Mouse (Mus musculus): ENCODE measurements around the gene Mylpf. TPM values are rescaled to one million over a fixed set of nuclear protein-coding genes. Genes with fewer than 3 reads are reported as not detected.
A peak's percentile ranks its signal among the peaks of the same experiment; 100 is the strongest.

Mylpf gene
- polyA plus RNA-seq, 1 experiment, result 90.1 TPM

DNA sequence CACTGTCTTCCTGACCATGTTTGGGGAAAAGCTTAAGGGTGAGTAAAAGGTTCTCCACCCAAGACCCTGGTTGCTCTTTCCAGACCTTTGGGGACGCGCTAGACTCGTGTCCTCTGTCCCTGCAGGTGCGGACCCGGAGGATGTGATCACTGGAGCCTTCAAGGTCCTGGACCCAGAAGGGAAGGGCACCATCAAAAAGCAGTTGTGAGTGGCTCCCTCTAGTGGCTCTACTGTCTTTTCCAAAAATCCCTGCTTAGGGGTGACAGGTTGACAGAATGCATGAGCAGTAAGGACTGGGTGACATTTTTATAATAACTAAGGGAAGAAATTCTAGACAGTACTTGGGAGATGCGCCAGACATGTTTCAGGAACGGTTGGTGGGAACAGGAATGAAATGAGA lies 4.8 kb downstream of the Mylpf start:
- DNase-seq, result peak; percentile 60
- 32% methylated on average over 7 of the region's 7 CpGs for WGBS
- Histone ChIP-seq H3K27ac (ENCODE audit: insufficient read depth, low read depth, low read length) (no peak overlapping the region), H3K36me3 (ENCODE audit: control insufficient read depth, insufficient read depth, low read length) (no peaks in the 10 kb centered on the region), H3K4me1 (ENCODE audit: control insufficient read depth, insufficient read depth, low read length) (no peaks in the 10 kb centered on the region; the same call in 1 of the 2 replicates), H3K4me3 (ENCODE audit: insufficient read depth, low read depth, low read length) (no peak overlapping the region), H3K27me3 (replicated peaks; ENCODE audit: control insufficient read depth, insufficient read depth, low read length) (no peaks in the 10 kb centered on the region)
- TF ChIP-seq POLR2A (IDR thresholded peaks at IDR 0.05; ENCODE audit: low read depth, low read length) (no peak), CTCF (conservative IDR thresholded peaks at IDR 0.05; ENCODE audit: insufficient read depth, insufficient read length, low read depth, low read length) (peak; percentile 68)

DNA sequence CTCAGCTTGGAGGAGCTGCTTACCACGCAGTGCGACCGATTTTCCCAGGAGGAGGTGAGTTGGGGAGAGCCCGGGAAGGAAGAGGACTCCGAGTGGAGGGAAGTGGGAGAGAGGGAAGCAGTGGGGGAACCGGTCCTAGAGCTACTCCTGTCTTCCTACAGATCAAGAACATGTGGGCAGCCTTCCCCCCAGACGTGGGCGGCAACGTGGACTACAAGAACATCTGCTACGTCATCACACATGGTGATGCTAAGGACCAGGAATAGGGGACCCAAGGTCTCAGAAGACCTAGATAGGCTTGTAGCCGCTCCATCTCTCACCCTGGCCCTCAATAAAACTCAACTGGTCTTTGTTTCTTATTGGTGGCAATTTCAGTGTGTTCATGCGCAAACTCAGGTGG lies 5.2 kb downstream of the Mylpf start:
- no peak for DNase-seq
- no peak overlapping the region for H3K27ac ChIP-seq (ENCODE audit: insufficient read depth, low read depth, low read length)
- no peaks in the 10 kb centered on the region; the same call in 1 of the 2 replicates for H3K4me1 ChIP-seq (ENCODE audit: control insufficient read depth, insufficient read depth, low read length)
- no peaks in the 10 kb centered on the region for H3K27me3 ChIP-seq (replicated peaks; ENCODE audit: control insufficient read depth, insufficient read depth, low read length)
- TF ChIP-seq POLR2A (IDR thresholded peaks at IDR 0.05; ENCODE audit: low read depth, low read length), result no peak
- no peak for TF ChIP-seq CTCF (conservative IDR thresholded peaks at IDR 0.05; ENCODE audit: insufficient read depth, insufficient read length, low read depth, low read length)
- H3K4me3 ChIP-seq (ENCODE audit: insufficient read depth, low read depth, low read length), result no peak overlapping the region
- WGBS, result 67% methylated on average over 12 of the region's 12 CpGs
- no peaks in the 10 kb centered on the region for H3K36me3 ChIP-seq (ENCODE audit: control insufficient read depth, insufficient read depth, low read length)

DNA sequence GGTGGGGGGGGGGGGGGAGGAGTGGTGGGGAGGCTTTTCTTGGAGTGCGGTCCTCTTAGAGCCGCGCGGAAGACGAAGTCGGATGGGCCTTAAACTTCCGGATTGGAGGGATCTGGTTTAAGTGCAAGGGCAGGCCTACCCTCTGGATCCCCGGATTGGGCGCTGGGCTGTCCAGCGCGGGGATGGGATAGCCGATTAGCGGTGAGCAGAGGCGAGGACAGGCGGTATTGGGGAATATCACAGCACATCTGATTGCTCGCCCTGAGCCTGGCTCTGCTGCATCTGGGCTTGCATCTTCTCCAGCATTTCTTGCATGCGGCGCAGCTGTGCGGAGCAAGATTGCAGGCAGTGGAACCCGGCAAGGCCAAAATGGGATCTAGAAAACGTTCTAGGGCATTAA lies 5.8 kb downstream of the Mylpf start:
- Histone ChIP-seq H3K4me3 (ENCODE audit: insufficient read depth, low read depth, low read length) (peak overlapping the region; percentile 52), H3K4me1 (ENCODE audit: control insufficient read depth, insufficient read depth, low read length) (no peaks in the 10 kb centered on the region; the same call in 1 of the 2 replicates), H3K36me3 (ENCODE audit: control insufficient read depth, insufficient read depth, low read length) (no peaks in the 10 kb centered on the region), H3K27ac (ENCODE audit: insufficient read depth, low read depth, low read length) (peak overlapping the region; percentile 77), H3K27me3 (replicated peaks; ENCODE audit: control insufficient read depth, insufficient read depth, low read length) (no peaks in the 10 kb centered on the region)
- WGBS, result 57% methylated on average over 21 of the region's 21 CpGs
- TF ChIP-seq CTCF (conservative IDR thresholded peaks at IDR 0.05; ENCODE audit: insufficient read depth, insufficient read length, low read depth, low read length) (no peak), POLR2A (IDR thresholded peaks at IDR 0.05; ENCODE audit: low read depth, low read length) (no peak)
- DNase-seq, result no peak

DNA sequence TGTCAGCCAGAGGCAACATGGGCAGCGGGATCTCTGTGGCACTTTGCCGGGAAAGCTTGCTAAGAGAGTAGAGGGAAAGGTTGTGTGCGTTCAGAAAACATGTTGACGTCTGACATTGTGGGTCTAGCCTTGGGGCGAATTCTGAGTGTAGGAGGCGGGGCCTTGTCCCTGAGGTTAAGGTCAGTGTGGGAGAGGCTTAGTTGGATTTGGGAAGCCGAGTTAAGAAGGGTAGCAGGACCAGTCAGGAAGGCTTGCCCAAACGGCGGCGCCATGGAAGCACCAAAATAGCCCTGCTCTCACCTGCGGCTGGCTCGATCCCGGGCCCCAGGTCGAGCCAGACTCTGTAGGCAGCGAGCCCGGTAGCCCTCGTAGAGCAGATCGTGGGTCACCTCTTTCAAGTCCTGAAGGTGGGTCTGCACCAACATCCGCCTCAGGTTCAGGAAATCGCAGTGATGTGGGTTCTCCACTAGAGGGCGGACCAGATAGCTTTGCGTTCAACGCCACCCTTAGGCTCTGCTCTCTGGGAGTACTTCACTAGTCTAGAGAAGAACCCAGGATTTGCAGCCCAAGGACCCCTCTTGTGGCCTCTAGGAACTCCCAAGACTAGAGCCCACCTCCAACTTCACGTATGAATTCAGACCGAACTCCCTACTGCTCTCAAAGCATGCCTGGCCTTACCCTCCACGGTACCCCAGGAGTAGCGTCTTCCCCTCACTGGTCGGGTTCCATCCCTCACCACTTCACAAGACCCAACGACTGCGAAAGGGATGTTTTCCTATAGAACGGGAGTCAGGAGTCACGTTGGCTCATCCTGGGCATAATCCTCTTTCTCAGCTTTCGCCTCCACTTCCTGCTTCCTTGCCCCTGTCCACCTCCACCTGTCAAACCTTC lies 6.5 kb downstream of the Mylpf start:
- no peaks in the 10 kb centered on the region; the same call in 1 of the 2 replicates for H3K4me1 ChIP-seq (ENCODE audit: control insufficient read depth, insufficient read depth, low read length)
- no peaks in the 10 kb centered on the region for H3K27me3 ChIP-seq (replicated peaks; ENCODE audit: control insufficient read depth, insufficient read depth, low read length)
- H3K36me3 ChIP-seq (ENCODE audit: control insufficient read depth, insufficient read depth, low read length), result no peaks in the 10 kb centered on the region
- H3K4me3 ChIP-seq (ENCODE audit: insufficient read depth, low read depth, low read length), result peak overlapping the region; percentile 52
- 22% methylated on average over 33 of the region's 33 CpGs for WGBS
- TF ChIP-seq POLR2A (IDR thresholded peaks at IDR 0.05; ENCODE audit: low read depth, low read length) (no peak), CTCF (conservative IDR thresholded peaks at IDR 0.05; ENCODE audit: insufficient read depth, insufficient read length, low read depth, low read length) (peak; percentile 89)
- peak overlapping the region; percentile 77 for H3K27ac ChIP-seq (ENCODE audit: insufficient read depth, low read depth, low read length)
- DNase-seq, result peak; percentile 77

DNA sequence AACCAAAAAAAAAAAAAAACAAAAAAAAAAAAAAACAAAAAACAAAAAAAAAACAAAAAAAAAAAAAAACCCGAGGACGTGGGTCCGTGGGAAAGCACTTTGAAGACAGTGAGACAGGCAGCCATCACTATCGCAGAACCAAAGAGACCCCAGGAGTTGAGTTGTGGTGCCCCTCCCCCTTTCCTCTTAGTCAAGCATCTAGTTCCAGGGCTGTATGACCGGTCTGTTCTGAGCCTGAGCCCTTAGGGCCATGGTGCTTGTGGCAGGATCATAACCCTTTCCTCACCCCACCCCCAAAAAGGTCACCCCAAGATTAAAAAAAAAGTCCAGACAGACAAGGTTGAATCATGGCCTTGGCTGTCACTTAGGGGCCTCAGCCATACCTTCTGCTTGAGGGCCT lies 7.6 kb downstream of the Mylpf start:
- Histone ChIP-seq H3K27me3 (replicated peaks; ENCODE audit: control insufficient read depth, insufficient read depth, low read length) (no peaks in the 10 kb centered on the region), H3K36me3 (ENCODE audit: control insufficient read depth, insufficient read depth, low read length) (no peaks in the 10 kb centered on the region), H3K4me1 (ENCODE audit: control insufficient read depth, insufficient read depth, low read length) (no peaks in the 10 kb centered on the region; the same call in 1 of the 2 replicates), H3K4me3 (ENCODE audit: insufficient read depth, low read depth, low read length) (no peak overlapping the region), H3K27ac (ENCODE audit: insufficient read depth, low read depth, low read length) (no peak overlapping the region)
- TF ChIP-seq POLR2A (IDR thresholded peaks at IDR 0.05; ENCODE audit: low read depth, low read length) (no peak), CTCF (conservative IDR thresholded peaks at IDR 0.05; ENCODE audit: insufficient read depth, insufficient read length, low read depth, low read length) (no peak)
- no peak for DNase-seq
- WGBS, result 78% methylated on average over 5 of the region's 5 CpGs

DNA sequence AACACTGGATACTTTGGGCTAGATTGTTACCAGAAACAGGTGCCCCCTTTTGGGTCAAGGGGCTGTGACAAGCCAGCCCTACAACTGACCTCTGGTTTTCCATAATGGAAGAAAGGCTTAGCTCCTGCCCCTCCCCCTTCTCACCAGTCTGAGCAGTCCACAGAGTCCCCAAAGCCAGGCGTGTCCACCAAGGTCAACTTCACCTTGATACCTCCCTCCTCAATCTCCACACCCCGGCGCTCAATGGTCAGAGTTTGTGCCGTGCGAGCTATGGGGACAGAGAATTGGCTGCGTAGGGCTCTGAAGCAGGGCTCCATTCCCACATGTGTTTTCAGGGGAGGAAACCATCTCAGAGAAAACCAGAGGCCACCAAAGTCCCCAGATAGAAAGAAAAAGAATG lies 8.8 kb downstream of the Mylpf start:
- Histone ChIP-seq H3K36me3 (ENCODE audit: control insufficient read depth, insufficient read depth, low read length) (no peaks in the 10 kb centered on the region), H3K4me1 (ENCODE audit: control insufficient read depth, insufficient read depth, low read length) (no peaks in the 10 kb centered on the region; the same call in 1 of the 2 replicates), H3K27ac (ENCODE audit: insufficient read depth, low read depth, low read length) (no peak overlapping the region), H3K27me3 (replicated peaks; ENCODE audit: control insufficient read depth, insufficient read depth, low read length) (no peaks in the 10 kb centered on the region), H3K4me3 (ENCODE audit: insufficient read depth, low read depth, low read length) (no peak overlapping the region)
- no peak for TF ChIP-seq CTCF (conservative IDR thresholded peaks at IDR 0.05; ENCODE audit: insufficient read depth, insufficient read length, low read depth, low read length)
- TF ChIP-seq POLR2A (IDR thresholded peaks at IDR 0.05; ENCODE audit: low read depth, low read length), result no peak
- WGBS, result 76% methylated on average over 6 of the region's 6 CpGs
- DNase-seq, result no peak

DNA sequence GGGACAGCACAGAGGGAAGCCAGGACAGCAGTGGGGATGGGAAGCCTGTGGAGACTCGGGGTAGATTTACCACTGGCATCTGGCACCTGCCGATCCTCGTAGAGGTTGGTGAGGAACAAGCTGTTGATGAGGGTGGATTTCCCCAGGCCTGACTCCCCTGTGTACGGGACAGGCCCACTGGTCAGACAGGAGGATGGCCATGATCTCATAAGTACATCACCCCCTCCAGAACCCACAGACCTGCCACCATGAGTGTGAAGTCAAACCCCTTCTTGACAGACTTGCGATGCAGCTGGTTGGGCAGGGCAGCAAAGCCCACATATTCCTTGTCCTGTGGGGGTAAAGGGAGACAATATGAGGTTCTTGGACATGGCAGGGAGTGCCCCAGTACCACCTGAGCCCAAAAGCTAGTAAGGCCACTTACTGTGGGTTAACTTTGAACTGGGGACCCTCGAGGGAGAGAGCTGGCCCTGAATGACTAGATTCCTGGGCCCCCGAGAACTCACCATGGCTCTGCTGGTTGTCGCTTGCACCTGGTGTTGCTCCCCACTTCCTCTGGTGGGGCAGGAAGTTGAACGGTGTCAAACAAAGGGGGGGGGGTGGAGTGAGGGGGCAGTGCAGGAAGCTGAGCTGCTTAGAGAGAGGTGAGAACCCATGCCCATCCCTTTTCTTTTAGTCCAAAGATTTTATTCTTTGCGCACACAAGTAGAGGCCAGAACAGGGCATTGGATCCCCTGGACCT lies 9.4 kb downstream of the Mylpf start:
- H3K36me3 ChIP-seq (ENCODE audit: control insufficient read depth, insufficient read depth, low read length), result no peaks in the 10 kb centered on the region
- no peak overlapping the region for H3K4me3 ChIP-seq (ENCODE audit: insufficient read depth, low read depth, low read length)
- no peaks in the 10 kb centered on the region; the same call in 1 of the 2 replicates for H3K4me1 ChIP-seq (ENCODE audit: control insufficient read depth, insufficient read depth, low read length)
- no peak for DNase-seq
- TF ChIP-seq POLR2A (IDR thresholded peaks at IDR 0.05; ENCODE audit: low read depth, low read length) (no peak), CTCF (conservative IDR thresholded peaks at IDR 0.05; ENCODE audit: insufficient read depth, insufficient read length, low read depth, low read length) (no peak)
- H3K27ac ChIP-seq (ENCODE audit: insufficient read depth, low read depth, low read length), result no peak overlapping the region
- H3K27me3 ChIP-seq (replicated peaks; ENCODE audit: control insufficient read depth, insufficient read depth, low read length), result no peaks in the 10 kb centered on the region
- WGBS, result 71% methylated on average over 10 of the region's 10 CpGs
